Mouse (Mus musculus) heart, adult 8-10 months (tissue): ENCODE measurements at regions not wholly inside any gene's neighbourhood (a gene's known extent, or its start where the extent isn't known, plus 50 kb on each side); places are given as distances from the start of the nearest gene placed in this dataset.

Source experiments
- DNase-seq: peaks from one replicate; pipeline ENCODE4 v3.0.0; 2022; ENCODE audit warnings: low spot score

DNA sequence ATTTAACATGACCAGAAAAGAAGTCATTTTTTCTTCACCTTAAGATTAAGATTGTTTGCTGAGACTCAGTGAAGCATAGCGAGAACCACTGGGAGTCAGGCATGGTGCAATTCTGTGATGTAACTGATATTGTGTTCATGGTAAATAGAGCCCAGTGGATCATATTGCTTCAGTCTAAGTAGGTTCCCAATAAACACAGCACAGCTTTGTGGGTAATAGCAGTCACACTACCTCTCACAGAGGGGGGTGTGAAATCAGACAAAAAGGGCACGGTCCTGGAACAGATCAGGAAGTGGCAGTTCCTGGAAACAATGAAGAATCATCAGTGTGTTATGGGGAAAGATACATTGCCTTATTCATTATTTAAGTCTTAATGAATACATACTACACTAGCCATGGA is 84.1 kb upstream of the Nampt start:
- DNase-seq = no peak

DNA sequence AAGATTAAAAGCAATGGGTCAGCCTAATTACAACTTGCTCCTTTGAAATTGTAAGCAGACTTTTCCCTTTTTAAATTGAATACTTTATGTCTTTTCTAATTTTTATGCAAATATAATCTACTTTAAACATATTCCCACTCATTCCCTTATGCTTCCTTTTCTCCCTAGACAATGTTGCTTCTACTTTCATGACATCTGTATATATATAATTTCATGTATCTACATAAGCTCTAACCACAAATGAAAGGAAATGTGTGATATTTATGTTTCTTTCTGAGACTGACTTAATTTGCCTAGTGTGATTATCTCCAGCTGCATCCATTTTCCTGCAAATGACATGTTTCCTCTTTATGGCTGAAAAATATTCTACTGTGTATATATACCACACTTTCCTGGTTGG is 77.9 kb upstream of the Nampt start:
- no peak for DNase-seq

DNA sequence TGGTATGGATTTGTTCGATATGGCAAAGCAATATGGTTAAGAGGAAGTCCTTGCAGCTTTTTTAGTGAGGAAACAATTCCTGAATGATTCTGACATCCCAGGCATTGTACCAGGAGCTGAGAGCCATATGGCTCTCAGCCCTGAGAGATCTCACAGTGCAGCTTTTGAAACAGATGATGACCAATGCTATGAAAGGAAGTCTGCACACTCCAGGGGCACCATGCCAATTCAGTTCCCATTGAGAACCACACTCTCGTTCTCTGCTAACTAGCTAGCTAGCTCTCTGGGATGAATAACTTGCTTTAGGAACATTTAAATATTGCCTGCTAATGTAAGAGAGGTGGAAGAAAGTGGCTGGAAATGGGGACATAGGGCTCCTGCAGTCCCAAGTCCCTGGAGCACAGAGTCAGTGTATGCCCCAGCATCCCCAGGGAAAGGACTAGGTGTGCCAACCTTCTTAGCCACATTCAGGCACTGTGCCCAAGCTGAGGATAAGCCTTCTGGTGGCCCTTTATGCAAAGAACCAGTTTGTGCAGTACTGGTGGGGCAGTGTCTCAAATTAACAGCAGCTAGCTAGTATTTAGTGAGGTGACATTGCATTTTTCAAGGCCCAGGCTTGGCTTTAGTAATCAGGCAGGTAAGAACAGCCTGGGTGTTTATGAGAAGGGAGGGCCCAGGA is 61.8 kb upstream of the Nampt start:
- no peak for DNase-seq

DNA sequence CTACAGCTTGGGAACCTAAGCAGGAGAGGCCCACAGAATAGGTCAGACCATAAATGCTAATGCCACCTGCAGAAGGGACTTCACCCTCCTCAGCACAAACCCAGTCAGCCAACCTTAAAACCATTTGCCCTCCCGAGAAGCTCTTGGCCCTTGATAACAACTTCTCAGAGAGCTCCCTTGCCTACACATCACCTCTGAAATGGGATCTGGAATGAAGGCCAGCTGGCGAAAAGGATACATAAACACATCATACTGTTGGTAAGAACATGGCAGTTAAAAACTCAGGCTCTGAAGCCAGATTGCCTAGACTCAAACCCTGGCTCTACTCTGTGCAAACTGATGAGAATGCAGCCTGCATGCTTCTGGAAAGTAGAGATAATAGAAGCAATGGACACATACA is 61.2 kb upstream of the Nampt start:
- DNase-seq = no peak

DNA sequence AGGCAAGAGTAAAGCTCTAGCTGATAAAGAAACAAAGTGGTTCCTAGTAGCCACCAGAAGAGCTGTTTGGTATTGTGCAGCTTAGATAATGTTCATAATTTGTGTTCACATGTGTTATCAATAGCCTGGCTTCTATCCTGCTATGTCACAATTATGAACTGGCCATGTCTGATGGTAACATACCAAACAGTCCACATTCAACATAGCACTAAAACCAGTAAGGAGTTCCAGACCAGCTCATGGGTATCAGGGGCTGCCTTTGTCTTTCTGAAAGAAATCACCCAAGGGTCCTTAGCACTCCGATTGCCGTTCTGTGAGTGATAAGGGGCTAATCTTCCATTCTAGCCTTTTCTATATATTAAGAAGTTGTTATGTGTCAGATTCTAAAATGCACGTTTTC is 58.7 kb upstream of the Nampt start:
- no peak for DNase-seq

DNA sequence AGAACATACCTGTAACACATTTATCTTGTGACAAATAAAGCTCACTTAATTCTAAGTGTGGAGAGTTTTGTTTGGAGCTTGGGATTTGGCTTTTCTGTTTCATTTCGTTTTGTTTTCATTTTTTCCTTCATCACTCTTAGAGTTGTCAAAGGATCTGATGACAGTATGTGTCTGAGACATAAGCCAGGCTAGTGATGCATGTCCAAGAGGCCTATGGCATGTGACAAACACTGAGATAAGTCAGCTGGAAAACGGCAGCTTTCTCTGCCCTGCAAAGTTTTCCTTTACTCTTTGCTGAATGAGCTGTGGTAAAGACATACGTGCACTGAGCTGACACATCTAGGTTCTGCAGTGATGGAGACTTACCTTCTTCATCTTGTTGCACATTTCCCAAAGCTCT is 58.3 kb upstream of the Nampt start:
- DNase-seq = peak; percentile 43

DNA sequence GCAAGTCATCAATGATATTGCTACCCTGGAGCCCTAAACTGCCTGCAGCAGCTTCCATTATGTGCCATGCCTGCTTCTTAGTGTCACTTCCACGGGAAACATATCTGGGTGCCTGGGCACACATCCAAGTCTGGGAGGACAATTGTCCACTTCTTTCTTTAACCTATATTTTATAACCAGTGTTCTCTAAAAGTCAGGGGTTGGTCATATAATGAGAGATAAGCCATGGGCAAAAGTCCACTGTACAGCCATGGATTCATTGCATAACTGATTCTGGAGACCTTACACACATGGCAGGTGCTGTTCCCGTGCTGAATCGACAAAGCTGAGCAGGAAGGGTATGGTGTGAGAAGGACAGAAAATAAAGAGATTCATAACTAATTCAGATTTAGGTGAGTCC is 55.1 kb upstream of the Nampt start:
- DNase-seq = no peak

DNA sequence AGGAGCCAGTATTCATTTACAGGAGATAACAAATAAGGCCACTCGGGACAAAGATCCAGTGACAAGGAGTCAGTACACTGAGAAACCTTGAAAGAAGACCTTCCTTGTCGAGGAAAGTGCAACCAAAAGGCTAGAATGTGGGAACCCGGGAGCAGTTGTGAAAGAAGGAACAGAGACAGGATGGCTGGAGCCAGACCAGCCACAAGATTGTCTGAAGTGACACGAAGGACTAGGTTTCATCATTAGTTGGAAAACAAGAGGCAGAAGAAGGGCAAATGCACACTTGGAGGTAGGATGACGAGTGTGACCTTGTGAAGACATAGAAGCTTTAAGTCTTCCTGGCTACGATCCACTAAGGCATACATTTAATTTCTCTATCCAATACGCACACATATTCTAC is 54.6 kb upstream of the Nampt start:
- no peak for DNase-seq

DNA sequence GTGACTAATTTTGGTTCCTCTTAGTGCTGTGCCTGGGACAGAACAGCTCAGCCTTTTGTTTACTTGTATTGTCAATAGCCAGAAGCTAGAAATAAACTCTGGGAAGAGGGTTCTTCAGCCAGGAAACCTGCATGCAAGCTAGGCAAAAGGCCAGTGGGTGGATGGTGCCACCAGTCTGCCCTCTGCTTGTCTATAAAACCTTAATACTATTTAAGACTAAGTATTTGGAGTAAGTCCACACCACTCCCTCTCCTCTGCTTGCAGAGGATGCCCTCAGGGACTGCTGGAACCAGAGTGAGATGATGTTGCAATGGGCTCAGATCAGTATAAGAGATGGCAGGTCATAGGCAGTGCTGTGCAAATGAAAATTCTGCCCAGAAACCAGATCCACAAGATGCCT is 53.5 kb upstream of the Nampt start:
- peak; percentile 72 for DNase-seq

DNA sequence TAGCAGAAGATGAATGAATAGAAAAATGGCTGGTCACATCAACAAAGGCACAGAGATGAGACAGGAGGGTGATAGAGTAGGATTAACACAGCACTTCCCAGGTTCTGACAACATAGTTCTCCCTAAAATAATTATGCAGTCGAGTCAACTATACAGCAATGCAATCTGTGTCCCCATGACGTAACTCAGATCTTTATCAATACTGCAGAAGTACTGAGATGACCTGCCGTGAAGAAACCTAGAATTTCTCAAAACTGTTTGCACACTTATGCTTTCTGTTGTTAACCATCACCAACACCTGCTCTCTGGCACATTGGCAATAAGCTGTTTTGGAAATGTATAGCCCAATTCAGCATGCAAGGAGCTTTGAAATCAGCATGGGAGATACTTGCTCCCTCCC is 52.8 kb upstream of the Nampt start:
- DNase-seq = no peak

DNA sequence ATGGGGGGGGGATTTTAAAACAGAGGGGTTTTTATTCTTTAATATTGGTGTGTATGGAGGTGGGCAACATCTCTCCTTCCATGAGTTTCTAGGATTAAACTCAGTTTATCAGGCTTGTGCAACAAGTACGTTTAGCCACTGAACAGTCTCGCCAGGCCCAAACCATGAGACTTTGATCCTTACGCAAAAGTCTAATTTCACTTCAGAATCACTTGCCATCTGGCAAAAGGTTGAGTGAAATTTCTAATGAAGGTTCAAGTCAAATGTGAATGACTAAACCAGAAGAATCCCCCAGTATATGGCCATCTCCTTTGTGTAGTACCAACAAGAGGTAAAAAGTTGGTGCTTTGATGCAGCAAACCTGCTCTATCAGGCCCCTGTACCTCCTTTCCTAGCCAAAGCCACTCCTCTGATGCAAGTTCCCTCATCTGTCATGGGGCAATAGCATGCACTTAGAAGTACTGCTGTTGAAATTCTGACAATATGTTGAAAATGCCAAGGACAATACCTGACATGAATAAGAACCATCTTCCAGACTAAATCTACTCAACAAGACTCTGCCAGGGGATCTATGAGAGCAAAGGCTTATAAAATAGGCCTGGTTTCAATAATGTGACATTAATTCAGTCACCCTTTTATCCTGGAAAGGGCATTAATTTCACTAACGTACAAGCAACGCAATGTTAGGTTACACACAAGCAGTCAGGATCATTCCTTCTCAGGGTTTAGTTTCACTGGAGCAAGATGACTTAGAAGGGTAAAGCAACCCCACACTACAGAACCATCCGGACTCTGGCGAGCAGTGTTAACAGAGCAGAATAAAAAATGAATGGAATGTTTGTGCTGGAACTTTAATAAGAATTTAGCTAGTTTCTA is 51.9 kb upstream of the Nampt start:
- no peak for DNase-seq

DNA sequence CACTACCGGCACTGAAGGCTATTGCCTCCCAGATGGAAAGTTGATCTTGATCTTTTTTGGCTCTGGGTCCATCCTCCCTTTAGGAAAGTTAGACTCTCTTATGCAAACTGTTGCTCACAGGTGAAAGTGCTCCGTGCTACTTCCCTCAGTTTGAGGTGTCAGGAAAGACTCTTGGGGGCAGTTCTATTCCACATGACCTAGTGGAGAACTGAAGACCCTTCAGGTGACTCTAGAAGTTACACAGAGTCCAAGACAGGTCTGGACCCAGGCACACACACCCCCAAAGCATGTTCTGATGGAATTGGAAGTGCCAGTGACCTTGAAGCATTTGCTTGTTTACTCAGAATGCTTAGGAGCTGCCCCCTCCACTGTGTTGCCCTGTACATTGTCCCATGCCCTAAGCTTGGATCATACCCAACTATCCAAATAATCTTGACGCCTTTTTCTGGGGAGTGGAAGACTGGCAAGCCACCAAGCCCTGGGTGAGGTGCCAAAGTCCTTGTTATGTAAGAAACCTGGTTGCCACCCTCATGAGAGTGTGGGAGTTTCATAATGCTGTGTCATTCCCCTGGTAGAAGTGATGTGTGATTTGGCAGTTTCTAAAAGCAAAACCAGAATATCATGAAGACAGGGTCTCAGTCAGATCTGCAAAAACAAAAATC is 51.1 kb upstream of the Nampt start:
- peak; percentile 69 for DNase-seq

DNA sequence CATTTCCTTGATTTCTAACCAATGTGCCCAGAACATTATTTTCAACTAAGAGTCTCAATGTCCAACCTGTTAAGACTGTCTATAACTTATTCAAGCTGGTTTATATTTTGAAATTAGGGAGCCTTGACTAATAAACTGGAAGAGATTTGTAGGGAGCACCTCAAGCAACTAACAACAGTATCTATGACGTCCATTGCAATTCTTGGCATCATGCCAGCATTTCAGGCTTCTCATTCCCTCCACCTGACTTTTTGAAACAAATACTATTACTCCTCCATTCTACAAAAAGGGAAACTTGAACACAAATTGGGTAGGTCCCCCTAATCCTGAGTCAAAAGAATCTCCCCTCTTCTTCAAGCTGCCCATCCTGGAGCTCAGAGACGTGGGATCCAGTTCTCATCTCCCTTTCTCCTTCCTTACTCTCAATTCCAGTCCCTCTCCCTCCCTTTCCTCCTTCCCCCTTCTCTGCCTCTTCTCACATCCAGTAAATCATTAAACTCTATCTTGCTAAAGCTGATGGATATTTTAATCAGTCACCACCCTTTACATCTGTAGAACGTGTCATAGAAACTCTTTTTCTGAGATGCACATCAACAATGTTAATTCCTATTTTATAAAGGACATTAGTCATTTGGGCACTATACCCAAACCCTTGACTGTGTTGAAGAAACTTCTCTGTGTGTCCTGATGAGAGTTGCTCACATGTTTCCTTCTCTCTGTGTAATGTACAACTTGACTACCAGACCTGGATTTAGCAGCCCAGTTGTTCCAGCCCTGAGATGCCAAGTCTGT is 50.4 kb upstream of the Nampt start:
- no peak for DNase-seq
